Mouse (Mus musculus): Measurements from ENCODE around the gene Tmem184a. TPM values are rescaled to one million over a fixed set of nuclear protein-coding genes. Genes with fewer than 3 reads are reported as not detected.

Gene Tmem184a
- polyA plus RNA-seq, 1 experiment from 2014 or later: 27.8 TPM

DNA sequence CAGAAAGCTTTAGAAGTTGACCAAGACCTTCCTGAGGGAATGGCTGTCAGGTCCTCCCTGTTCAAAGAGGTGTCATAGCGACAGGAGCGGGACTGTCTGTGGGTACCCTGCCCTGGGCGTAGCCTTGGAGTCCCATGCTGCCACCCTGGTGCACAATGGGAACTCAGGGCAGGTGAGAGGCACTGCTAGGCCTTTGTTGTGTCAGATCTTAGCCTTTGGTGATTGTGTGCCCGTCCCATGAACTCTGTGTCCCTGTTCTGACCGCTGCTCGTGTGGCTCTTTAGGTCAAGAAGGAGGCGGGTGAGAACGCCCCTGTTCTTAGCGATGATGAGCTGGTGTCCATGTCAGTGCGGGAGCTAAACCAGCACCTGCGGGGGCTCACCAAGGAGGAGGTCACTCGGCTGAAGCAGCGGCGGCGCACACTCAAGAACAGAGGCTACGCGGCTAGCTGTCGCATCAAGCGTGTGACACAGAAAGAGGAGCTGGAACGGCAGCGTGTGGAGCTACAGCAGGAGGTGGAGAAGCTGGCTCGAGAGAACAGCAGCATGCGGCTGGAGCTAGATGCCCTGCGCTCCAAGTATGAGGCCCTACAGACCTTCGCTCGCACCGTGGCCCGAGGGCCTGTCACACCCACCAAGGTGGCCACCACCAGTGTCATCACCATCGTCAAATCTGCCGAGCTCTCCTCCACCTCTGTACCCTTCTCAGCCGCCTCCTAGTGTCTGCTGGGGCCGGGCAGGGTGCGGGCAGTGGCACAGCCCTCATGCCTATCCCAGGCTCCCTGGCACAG lies 19.7 kb downstream of the Tmem184a start:
- Histone ChIP-seq H3K9me3 (no peaks in the 10 kb centered on the region), H3K27me3 (replicated peaks) (no peaks in the 10 kb centered on the region), H3K36me3 (peaks cover 23% of the 10 kb centered on the region; the same call in 1 of the 2 replicates), H3K4me1 (peaks cover 48% of the 10 kb centered on the region), H3K4me3 (replicated peaks) (no peak overlapping the region), H3K4me2 (no peak overlapping the region), H3K27ac (no peak overlapping the region), H3K9ac (no peak overlapping the region)
- ATAC-seq (ENCODE audit: insufficient read depth, low FRiP score, low read depth): no peak
- WGBS: 93% methylated on average over 33 of the region's 33 CpGs

DNA sequence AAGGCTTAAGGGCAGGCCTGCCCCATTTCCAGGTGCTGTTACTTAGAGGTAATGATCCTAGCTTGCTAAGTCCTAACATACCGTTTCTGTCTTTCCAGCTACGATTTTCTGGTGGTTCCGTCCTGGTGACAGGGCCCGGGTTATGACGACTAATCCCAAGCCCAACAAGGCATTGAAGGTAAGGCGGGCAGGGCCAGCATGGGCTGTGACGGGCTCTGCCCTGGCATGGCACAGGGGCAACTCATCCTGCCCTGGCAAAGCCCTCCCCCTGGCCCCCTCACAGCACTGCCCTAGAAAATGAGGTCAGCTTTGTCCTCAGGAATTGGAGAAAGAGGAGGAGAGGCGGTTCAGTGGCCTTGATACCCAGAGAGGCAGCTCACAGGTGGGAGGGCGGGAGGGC lies 20.7 kb downstream of the Tmem184a start:
- Histone ChIP-seq H3K4me2 (no peak overlapping the region), H3K4me1 (peaks cover 48% of the 10 kb centered on the region), H3K9ac (no peak overlapping the region), H3K9me3 (no peaks in the 10 kb centered on the region), H3K4me3 (replicated peaks) (no peak overlapping the region), H3K27ac (no peak overlapping the region), H3K27me3 (replicated peaks) (no peaks in the 10 kb centered on the region), H3K36me3 (peaks cover 23% of the 10 kb centered on the region; the same call in 1 of the 2 replicates)
- 90% methylated on average over 9 of the region's 9 CpGs for WGBS
- ATAC-seq (ENCODE audit: insufficient read depth, low FRiP score, low read depth): no peak

GRCm38 (mm10) chr5:139798168-139798900 lies 21.4 kb downstream of the Tmem184a start:
- WGBS: 53% methylated on average over 12 of the region's 12 CpGs
- peaks cover 23% of the 10 kb centered on the region; the same call in 1 of the 2 replicates for H3K36me3 ChIP-seq
- H3K9me3 ChIP-seq: no peaks in the 10 kb centered on the region
- no peak overlapping the region for H3K4me2 ChIP-seq
- H3K4me1 ChIP-seq: peaks cover 48% of the 10 kb centered on the region
- no peak overlapping the region for H3K4me3 ChIP-seq (replicated peaks)
- no peak for ATAC-seq (ENCODE audit: insufficient read depth, low FRiP score, low read depth)
- H3K9ac ChIP-seq: no peak overlapping the region
- peak overlapping the region; percentile 40; the same call in 1 of the 2 replicates for H3K27ac ChIP-seq
- no peaks in the 10 kb centered on the region for H3K27me3 ChIP-seq (replicated peaks)

DNA sequence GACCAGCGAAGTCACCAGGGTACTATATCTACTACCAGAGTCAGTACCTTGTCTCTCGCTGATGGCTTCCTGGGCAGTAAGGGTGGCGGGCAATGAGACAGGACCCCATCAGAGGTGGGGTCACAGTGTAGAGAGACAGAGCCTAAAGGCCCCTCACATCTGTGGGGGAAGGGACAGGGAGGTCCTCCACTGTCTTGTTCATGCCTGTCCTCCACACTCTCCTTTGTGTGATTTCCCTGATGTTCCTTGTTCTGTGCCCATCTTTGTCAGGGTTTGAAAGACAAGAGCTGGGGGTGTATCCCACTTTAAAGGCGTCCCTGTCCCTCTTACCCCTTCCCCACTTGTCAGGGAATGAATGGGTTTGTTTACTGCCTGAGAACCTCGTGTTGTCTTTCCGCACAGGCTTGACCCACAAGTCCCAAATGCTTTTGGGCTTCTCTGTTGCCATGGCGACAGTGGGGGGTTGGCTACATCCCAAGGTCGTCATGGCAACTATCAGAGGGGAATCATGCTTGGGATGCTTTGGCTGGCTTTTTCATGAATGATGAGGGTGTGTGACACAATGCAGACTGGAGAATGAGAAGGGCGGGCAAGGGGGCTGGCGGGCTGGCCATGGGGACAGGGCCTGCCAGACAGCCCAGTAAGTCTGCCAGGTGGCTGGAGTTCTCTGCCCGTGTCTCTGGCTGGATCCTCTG lies 22.1 kb downstream of the Tmem184a start:
- Histone ChIP-seq H3K36me3 (peaks cover 23% of the 10 kb centered on the region; the same call in 1 of the 2 replicates), H3K4me3 (replicated peaks) (peak overlapping the region; percentile 10), H3K27me3 (replicated peaks) (no peaks in the 10 kb centered on the region), H3K9me3 (no peaks in the 10 kb centered on the region), H3K27ac (peak overlapping the region; percentile 73), H3K4me2 (peak overlapping the region; percentile 49), H3K4me1 (peaks cover 55% of the 10 kb centered on the region), H3K9ac (no peak overlapping the region)
- WGBS: 37% methylated on average over 11 of the region's 11 CpGs
- ATAC-seq (ENCODE audit: insufficient read depth, low FRiP score, low read depth): no peak

GRCm38 (mm10) chr5:139796900-139797299 lies 22.8 kb downstream of the Tmem184a start:
- no peaks in the 10 kb centered on the region for H3K9me3 ChIP-seq
- peak; percentile 67 for ATAC-seq (ENCODE audit: insufficient read depth, low FRiP score, low read depth)
- H3K4me1 ChIP-seq: peaks cover 62% of the 10 kb centered on the region
- H3K36me3 ChIP-seq: peaks cover 21% of the 10 kb centered on the region; the same call in 1 of the 2 replicates
- H3K27me3 ChIP-seq (replicated peaks): no peaks in the 10 kb centered on the region
- peak overlapping the region; percentile 49 for H3K4me2 ChIP-seq
- peak overlapping the region; percentile 10 for H3K4me3 ChIP-seq (replicated peaks)
- WGBS: 10% methylated on average over 13 of the region's 13 CpGs
- H3K9ac ChIP-seq: no peak overlapping the region
- H3K27ac ChIP-seq: peak overlapping the region; percentile 73

GRCm38 (mm10) chr5:139796001-139796620 lies 23.6 kb downstream of the Tmem184a start:
- Histone ChIP-seq H3K9me3 (no peaks in the 10 kb centered on the region), H3K4me3 (replicated peaks) (no peak overlapping the region), H3K27ac (peak overlapping the region; percentile 62; the same call in 1 of the 2 replicates), H3K9ac (no peak overlapping the region), H3K4me2 (peak overlapping the region; percentile 49; the same call in 1 of the 2 replicates), H3K4me1 (peaks cover 62% of the 10 kb centered on the region), H3K27me3 (replicated peaks) (no peaks in the 10 kb centered on the region), H3K36me3 (peaks cover 16% of the 10 kb centered on the region; the same call in 1 of the 2 replicates)
- ATAC-seq (ENCODE audit: insufficient read depth, low FRiP score, low read depth): no peak
- WGBS: 70% methylated on average over 9 of the region's 9 CpGs

- no peaks in the 10 kb centered on the region for H3K9me3 ChIP-seq
- H3K36me3 ChIP-seq: peaks cover 5% of the 10 kb centered on the region; the same call in 1 of the 2 replicates
- WGBS: 60% methylated on average over 10 of the region's 10 CpGs
- no peak overlapping the region for H3K4me3 ChIP-seq (replicated peaks)
- H3K4me2 ChIP-seq: no peak overlapping the region
- H3K4me1 ChIP-seq: peaks cover 65% of the 10 kb centered on the region
- H3K27ac ChIP-seq: no peak overlapping the region
- no peak for ATAC-seq (ENCODE audit: insufficient read depth, low FRiP score, low read depth)
- no peak overlapping the region for H3K9ac ChIP-seq
- no peaks in the 10 kb centered on the region for H3K27me3 ChIP-seq (replicated peaks)
These were observed 24.8 kb downstream of the Tmem184a start for GRCm38 (mm10) chr5:139794938-139795337.

DNA sequence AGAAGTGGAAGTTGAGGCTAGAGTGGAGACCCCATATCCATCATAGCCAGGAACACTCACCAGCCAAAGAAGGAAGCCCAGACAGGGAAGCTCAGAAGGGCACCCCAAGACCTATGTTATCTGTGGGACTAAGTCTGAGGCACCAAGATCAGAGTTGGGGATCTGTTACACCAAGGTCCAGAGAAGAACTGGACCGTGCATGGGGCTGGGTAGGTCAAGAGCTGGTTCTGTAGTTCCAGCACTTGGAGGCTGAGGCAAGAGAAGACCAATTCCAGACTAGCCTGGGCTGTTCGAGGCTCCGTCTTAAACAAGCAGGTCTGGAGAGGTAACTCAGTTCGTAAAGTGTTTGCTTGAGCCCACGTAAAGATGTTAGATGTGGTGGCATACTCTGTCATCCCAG lies 25.6 kb downstream of the Tmem184a start:
- Histone ChIP-seq H3K27ac (peak overlapping the region; percentile 86), H3K4me2 (peak overlapping the region; percentile 97), H3K27me3 (replicated peaks) (no peaks in the 10 kb centered on the region), H3K4me3 (replicated peaks) (peak overlapping the region; percentile 82; the same call in 1 of the 2 replicates), H3K4me1 (peaks cover 65% of the 10 kb centered on the region), H3K36me3 (no peaks in the 10 kb centered on the region), H3K9me3 (no peaks in the 10 kb centered on the region), H3K9ac (no peak overlapping the region)
- ATAC-seq (ENCODE audit: insufficient read depth, low FRiP score, low read depth): no peak
- 80% methylated on average over 5 of the region's 5 CpGs for WGBS

GRCm38 (mm10) chr5:139793338-139794089 lies 26.2 kb downstream of the Tmem184a start:
- Histone ChIP-seq H3K27ac (peak overlapping the region; percentile 86), H3K36me3 (no peaks in the 10 kb centered on the region), H3K4me2 (peak overlapping the region; percentile 97), H3K9me3 (no peaks in the 10 kb centered on the region), H3K27me3 (replicated peaks) (no peaks in the 10 kb centered on the region), H3K4me3 (replicated peaks) (peak overlapping the region; percentile 82), H3K4me1 (peaks cover 64% of the 10 kb centered on the region), H3K9ac (no peak overlapping the region)
- 23% methylated on average over 11 of the region's 11 CpGs for WGBS
- 0 out of 2 replicates have a peak, but pooled peaks have one; percentile 12 for ATAC-seq (ENCODE audit: insufficient read depth, low FRiP score, low read depth)

- no peaks in the 10 kb centered on the region for H3K9me3 ChIP-seq
- 18% methylated on average over 3 of the region's 3 CpGs for WGBS
- no peak for ATAC-seq (ENCODE audit: insufficient read depth, low FRiP score, low read depth)
These were observed 26.8 kb downstream of the Tmem184a start for GRCm38 (mm10) chr5:139792966-139793337.

More at GRCm38 (mm10) chr5:139792966-139793337, 26.8 kb downstream of the Tmem184a start:
- H3K4me2 ChIP-seq: peak overlapping the region; percentile 97
- H3K4me1 ChIP-seq: peaks cover 58% of the 10 kb centered on the region
- no peaks in the 10 kb centered on the region for H3K27me3 ChIP-seq (replicated peaks)
- no peaks in the 10 kb centered on the region for H3K36me3 ChIP-seq
- H3K27ac ChIP-seq: peak overlapping the region; percentile 86
- H3K9ac ChIP-seq: no peak overlapping the region
- peak overlapping the region; percentile 82 for H3K4me3 ChIP-seq (replicated peaks)
